Mouse (Mus musculus): ENCODE measurements at regions not wholly inside any gene's neighbourhood (a gene's known extent, or its start where the extent isn't known, plus 50 kb on each side); places are given as distances from the start of the nearest gene placed in this dataset.

DNA sequence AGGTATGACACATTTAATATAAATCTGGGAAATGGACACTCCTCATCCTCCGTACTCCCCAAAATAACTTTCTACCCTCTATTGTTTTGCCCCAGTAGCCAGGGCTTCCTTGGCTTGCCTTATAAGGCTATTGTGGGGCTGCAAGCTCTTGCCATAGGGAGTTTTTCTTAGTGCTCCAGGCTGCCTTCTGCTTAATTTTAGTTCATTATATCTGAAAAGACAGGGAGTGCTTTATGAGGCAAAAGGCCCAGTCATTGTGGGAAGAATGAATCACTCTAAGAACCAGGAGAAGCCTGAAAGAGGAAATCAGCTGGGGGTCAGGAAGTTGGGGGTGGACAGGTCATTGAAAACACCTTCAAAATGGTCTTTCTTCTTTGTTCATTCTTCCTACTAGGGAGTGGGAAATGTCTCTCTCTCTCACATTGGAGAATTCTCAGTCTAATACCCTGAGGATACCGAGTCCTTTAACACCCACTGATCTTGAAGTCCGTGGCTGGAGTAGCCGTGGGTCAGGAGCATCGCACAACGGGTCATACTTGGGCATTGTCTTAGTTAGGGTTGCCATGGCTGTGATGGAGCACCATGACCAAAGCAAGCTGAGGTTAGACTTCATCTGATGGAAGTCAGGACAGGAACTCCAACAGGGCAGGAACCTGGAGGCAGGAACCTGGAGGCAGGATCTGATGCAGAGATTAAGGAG is 70.1 kb upstream of the Map4k3 start:
- Histone ChIP-seq H3K9me3 (ENCODE audit: control insufficient read depth, low read length) (no peaks in the 10 kb centered on the region), H3K4me1 (ENCODE audit: control insufficient read depth, insufficient read depth, low read length) (peaks cover 32% of the 10 kb centered on the region), H3K27ac (replicated peaks; ENCODE audit: low read depth, low read length) (no peak overlapping the region), H3K4me3 (replicated peaks; ENCODE audit: low read length) (no peak overlapping the region), H3K27me3 (ENCODE audit: control insufficient read depth, insufficient read depth, low read length) (no peaks in the 10 kb centered on the region), H3K9ac (ENCODE audit: low read depth, low read length, severe bottlenecking) (no peak overlapping the region), H3K4me2 (replicated peaks; ENCODE audit: low read depth, low read length, severe bottlenecking) (no peak overlapping the region), H3K36me3 (ENCODE audit: control insufficient read depth, insufficient read depth, low read length) (no peaks in the 10 kb centered on the region)
- ATAC-seq (ENCODE audit: low FRiP score, low read depth) = no peak
- WGBS = 85% methylated on average over 6 of the region's 6 CpGs
- no peak for DNase-seq (ENCODE audit: low spot score)
- no peak for TF ChIP-seq POLR2A (IDR thresholded peaks at IDR 0.05; ENCODE audit: borderline replicate concordance, extremely low read depth, insufficient read depth, insufficient read length)

DNA sequence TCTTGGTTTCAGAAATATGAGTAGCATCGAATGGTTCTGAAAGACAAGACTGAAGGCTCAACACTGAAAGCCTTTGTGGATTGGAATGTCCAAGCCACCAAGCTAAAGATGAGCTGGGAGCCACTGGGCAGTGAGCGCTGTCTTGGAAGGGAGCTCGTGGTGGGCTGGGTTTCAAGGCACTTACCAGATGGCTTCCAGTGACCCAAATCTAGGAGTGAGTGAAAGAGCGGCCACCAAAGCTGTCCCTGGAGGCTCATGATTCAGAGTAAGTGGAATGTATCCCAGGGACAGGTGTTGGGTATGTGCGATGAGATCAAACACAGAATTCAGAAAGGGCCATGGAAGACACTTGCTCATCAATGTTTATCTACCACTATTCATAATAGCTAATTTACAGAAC is 68.5 kb upstream of the Map4k3 start:
- WGBS = 85% methylated on average over 5 of the region's 5 CpGs
- no peak overlapping the region for H3K4me2 ChIP-seq (replicated peaks; ENCODE audit: low read depth, low read length, severe bottlenecking)
- H3K4me1 ChIP-seq (ENCODE audit: control insufficient read depth, insufficient read depth, low read length) = peaks cover 19% of the 10 kb centered on the region
- no peaks in the 10 kb centered on the region for H3K27me3 ChIP-seq (ENCODE audit: control insufficient read depth, insufficient read depth, low read length)
- H3K4me3 ChIP-seq (replicated peaks; ENCODE audit: low read length) = no peak overlapping the region
- no peaks in the 10 kb centered on the region for H3K9me3 ChIP-seq (ENCODE audit: control insufficient read depth, low read length)
- TF ChIP-seq POLR2A (IDR thresholded peaks at IDR 0.05; ENCODE audit: borderline replicate concordance, extremely low read depth, insufficient read depth, insufficient read length) = no peak
- ATAC-seq (ENCODE audit: low FRiP score, low read depth) = no peak
- H3K36me3 ChIP-seq (ENCODE audit: control insufficient read depth, insufficient read depth, low read length) = no peaks in the 10 kb centered on the region
- H3K27ac ChIP-seq (replicated peaks; ENCODE audit: low read depth, low read length) = no peak overlapping the region
- H3K9ac ChIP-seq (ENCODE audit: low read depth, low read length, severe bottlenecking) = no peak overlapping the region
- no peak for DNase-seq (ENCODE audit: low spot score)

DNA sequence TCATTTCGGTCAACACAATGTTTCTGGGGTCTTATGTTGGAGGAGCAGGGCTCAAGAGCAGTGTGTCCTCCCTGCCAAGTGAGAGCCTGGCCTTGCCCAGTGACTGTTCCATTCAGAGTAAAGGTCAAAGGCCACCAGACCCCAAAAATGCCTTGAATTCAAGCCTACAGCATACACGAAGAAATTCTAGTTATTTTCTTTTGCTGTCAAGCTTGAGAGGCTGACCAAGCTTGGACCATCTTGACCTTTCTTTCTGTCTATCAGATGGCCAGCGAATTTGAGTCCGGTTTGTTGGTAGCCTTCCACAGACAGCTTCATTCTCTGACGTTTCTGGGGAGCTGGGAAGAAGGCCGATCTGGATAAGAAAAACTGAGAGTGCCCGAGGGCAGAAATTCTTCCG is 68.1 kb upstream of the Map4k3 start:
- H3K4me3 ChIP-seq (replicated peaks; ENCODE audit: low read length) = no peak overlapping the region
- DNase-seq (ENCODE audit: low spot score) = no peak
- no peaks in the 10 kb centered on the region for H3K36me3 ChIP-seq (ENCODE audit: control insufficient read depth, insufficient read depth, low read length)
- 85% methylated on average over 8 of the region's 8 CpGs for WGBS
- no peak for TF ChIP-seq POLR2A (IDR thresholded peaks at IDR 0.05; ENCODE audit: borderline replicate concordance, extremely low read depth, insufficient read depth, insufficient read length)
- ATAC-seq (ENCODE audit: low FRiP score, low read depth) = no peak
- no peak overlapping the region for H3K9ac ChIP-seq (ENCODE audit: low read depth, low read length, severe bottlenecking)
- no peaks in the 10 kb centered on the region for H3K9me3 ChIP-seq (ENCODE audit: control insufficient read depth, low read length)
- H3K27me3 ChIP-seq (ENCODE audit: control insufficient read depth, insufficient read depth, low read length) = no peaks in the 10 kb centered on the region
- peaks cover 15% of the 10 kb centered on the region for H3K4me1 ChIP-seq (ENCODE audit: control insufficient read depth, insufficient read depth, low read length)
- H3K27ac ChIP-seq (replicated peaks; ENCODE audit: low read depth, low read length) = no peak overlapping the region
- no peak overlapping the region for H3K4me2 ChIP-seq (replicated peaks; ENCODE audit: low read depth, low read length, severe bottlenecking)

DNA sequence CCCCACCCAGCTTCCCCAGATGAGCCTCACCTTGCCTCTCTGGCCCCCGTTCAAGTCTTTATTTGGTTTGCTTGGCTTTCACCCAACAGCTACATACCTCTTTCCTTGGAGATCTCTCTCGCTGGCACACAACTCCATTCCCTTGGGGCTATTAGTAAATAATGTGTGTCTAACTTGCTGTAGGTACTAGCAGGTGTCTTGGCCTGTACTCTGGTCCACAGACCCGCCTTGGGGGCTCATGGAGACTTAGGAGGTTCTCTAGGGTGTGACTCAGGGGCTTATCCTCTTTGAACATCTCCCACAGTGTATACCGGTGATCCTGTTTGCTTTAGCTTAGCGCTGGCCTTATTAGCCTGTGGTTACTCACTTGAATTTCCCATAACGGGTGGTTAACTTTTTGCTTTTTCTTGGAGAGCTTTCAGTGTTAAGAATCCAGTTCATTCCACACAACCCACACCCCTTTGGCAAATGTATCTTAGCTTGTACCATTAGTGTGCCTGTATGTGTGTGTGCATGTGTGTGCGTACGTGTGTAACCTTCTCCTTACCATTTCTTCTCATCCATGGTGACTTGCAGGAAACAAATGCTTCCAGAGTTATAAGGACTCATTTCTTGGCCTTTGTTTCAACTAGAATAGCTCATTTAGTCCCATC is 67.3 kb upstream of the Map4k3 start:
- Histone ChIP-seq H3K9ac (ENCODE audit: low read depth, low read length, severe bottlenecking) (no peak overlapping the region), H3K4me1 (ENCODE audit: control insufficient read depth, insufficient read depth, low read length) (peaks cover 7% of the 10 kb centered on the region), H3K9me3 (ENCODE audit: control insufficient read depth, low read length) (no peaks in the 10 kb centered on the region), H3K27me3 (ENCODE audit: control insufficient read depth, insufficient read depth, low read length) (no peaks in the 10 kb centered on the region), H3K27ac (replicated peaks; ENCODE audit: low read depth, low read length) (no peak overlapping the region), H3K36me3 (ENCODE audit: control insufficient read depth, insufficient read depth, low read length) (no peaks in the 10 kb centered on the region), H3K4me3 (replicated peaks; ENCODE audit: low read length) (no peak overlapping the region), H3K4me2 (replicated peaks; ENCODE audit: low read depth, low read length, severe bottlenecking) (no peak overlapping the region)
- 62% methylated on average over 8 of the region's 8 CpGs for WGBS
- ATAC-seq (ENCODE audit: low FRiP score, low read depth) (no peak), DNase-seq (ENCODE audit: low spot score) (peak; percentile 60)
- TF ChIP-seq POLR2A (IDR thresholded peaks at IDR 0.05; ENCODE audit: borderline replicate concordance, extremely low read depth, insufficient read depth, insufficient read length) = no peak

DNA sequence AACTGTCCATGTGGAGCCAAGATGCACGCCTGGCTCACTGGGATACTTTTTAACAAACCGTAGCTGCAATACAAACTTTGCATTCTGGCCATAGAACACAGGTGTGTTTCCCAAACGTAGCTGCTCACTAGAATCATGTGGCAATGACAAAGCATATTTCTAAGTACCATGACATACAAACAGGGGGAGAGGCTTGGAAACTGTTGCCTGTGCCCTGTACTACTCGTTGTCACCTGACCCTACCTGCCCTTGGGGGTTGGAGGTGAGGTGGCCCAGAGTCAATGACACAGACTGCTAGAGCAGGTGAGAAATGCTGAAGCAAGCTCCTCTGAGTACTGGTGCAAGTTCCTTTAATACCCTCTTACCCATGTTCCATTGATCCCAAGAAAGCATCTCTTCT is 64.3 kb upstream of the Map4k3 start:
- WGBS = 76% methylated on average over 4 of the region's 4 CpGs
- no peak for TF ChIP-seq POLR2A (IDR thresholded peaks at IDR 0.05; ENCODE audit: borderline replicate concordance, extremely low read depth, insufficient read depth, insufficient read length)
- DNase-seq (ENCODE audit: low spot score) (no peak), ATAC-seq (ENCODE audit: low FRiP score, low read depth) (no peak)
- Histone ChIP-seq H3K9me3 (ENCODE audit: control insufficient read depth, low read length) (no peaks in the 10 kb centered on the region), H3K4me1 (ENCODE audit: control insufficient read depth, insufficient read depth, low read length) (peaks cover 5% of the 10 kb centered on the region; the same call in 1 of the 2 replicates), H3K4me3 (replicated peaks; ENCODE audit: low read length) (no peak overlapping the region), H3K36me3 (ENCODE audit: control insufficient read depth, insufficient read depth, low read length) (no peaks in the 10 kb centered on the region), H3K27me3 (ENCODE audit: control insufficient read depth, insufficient read depth, low read length) (no peaks in the 10 kb centered on the region), H3K27ac (replicated peaks; ENCODE audit: low read depth, low read length) (no peak overlapping the region), H3K4me2 (replicated peaks; ENCODE audit: low read depth, low read length, severe bottlenecking) (no peak overlapping the region), H3K9ac (ENCODE audit: low read depth, low read length, severe bottlenecking) (no peak overlapping the region)
